Mouse (Mus musculus) megakaryocyte, embryonic 14.5 days (primary cell): ENCODE data around the gene Hmcn1.

Experiments used
- FLI1 ChIP-seq: IDR thresholded peaks from 2 replicates; pipeline ENCODE4 v1.6.1; 2012; ENCODE audit warnings: low read length, inconsistent platforms, mixed read lengths
- GATA1 ChIP-seq: IDR thresholded peaks from 3 replicates; pipeline ENCODE4 v1.6.1; 2012; ENCODE audit warnings: mixed read lengths, low read length, inconsistent platforms, borderline replicate concordance

GRCm38 (mm10) chr1:151011056-151011455 lies 17.8 kb upstream of the Hmcn1 start:
- TF ChIP-seq GATA1, result no peak
- TF ChIP-seq FLI1, result no peak
